Mouse (Mus musculus): ENCODE data around the gene Pla1a. TPM values are rescaled to one million over a fixed set of nuclear protein-coding genes. Genes with fewer than 3 reads are reported as not detected.

The Pla1a gene
- total RNA-seq, 2 experiments from 2014 or later = 3.0 to 3.6 TPM

GRCm38 (mm10) chr16:38369000-38369399, 63.9 kb downstream of the Pla1a start:
- DNase-seq = no peak

- peak; percentile 44 for DNase-seq
Measured at GRCm38 (mm10) chr16:38368336-38368735, 64.6 kb downstream of the Pla1a start.

- no peak for DNase-seq
Measured at GRCm38 (mm10) chr16:38366231-38366630, 66.7 kb downstream of the Pla1a start.

- DNase-seq = no peak
Measured at GRCm38 (mm10) chr16:38365390-38365789, 67.6 kb downstream of the Pla1a start.

- no peak for DNase-seq
Measured at GRCm38 (mm10) chr16:38363657-38364056, 69.3 kb downstream of the Pla1a start.

- DNase-seq = no peak
Measured at GRCm38 (mm10) chr16:38363256-38363595, 69.7 kb downstream of the Pla1a start.

- no peak for DNase-seq
Measured at GRCm38 (mm10) chr16:38362493-38363255, 70.3 kb downstream of the Pla1a start.

- peak; percentile 57 for DNase-seq
Measured at GRCm38 (mm10) chr16:38361933-38362332, 71.0 kb downstream of the Pla1a start, which contains the start of gene Popdc2. Gene Popdc2, plus strand, starts transcription at chr16:38362209.

GRCm38 (mm10) chr16:38360317-38360716, 72.6 kb downstream of the Pla1a start:
- peak; percentile 32 for DNase-seq

GRCm38 (mm10) chr16:38359857-38360256, 73.1 kb downstream of the Pla1a start:
- no peak for DNase-seq

- no peak for DNase-seq
Measured at GRCm38 (mm10) chr16:38359241-38359640, 73.7 kb downstream of the Pla1a start.

GRCm38 (mm10) chr16:38358256-38358812, 74.6 kb downstream of the Pla1a start:
- DNase-seq = no peak

GRCm38 (mm10) chr16:38354185-38354913, 78.6 kb downstream of the Pla1a start:
- no peak for DNase-seq

- DNase-seq = no peak
Measured at GRCm38 (mm10) chr16:38353642-38354041, 79.3 kb downstream of the Pla1a start.

GRCm38 (mm10) chr16:38352851-38353250, 80.1 kb downstream of the Pla1a start:
- DNase-seq = no peak

GRCm38 (mm10) chr16:38352031-38352430, 80.9 kb downstream of the Pla1a start:
- DNase-seq = no peak

GRCm38 (mm10) chr16:38350939-38351338, 82.0 kb downstream of the Pla1a start:
- no peak for DNase-seq

GRCm38 (mm10) chr16:38350361-38350855, 82.5 kb downstream of the Pla1a start:
- no peak for DNase-seq

- DNase-seq = no peak
Measured at GRCm38 (mm10) chr16:38349881-38350280, 83.1 kb downstream of the Pla1a start.

GRCm38 (mm10) chr16:38348217-38348761, 84.7 kb downstream of the Pla1a start:
- DNase-seq = no peak

- DNase-seq = no peak
Measured at GRCm38 (mm10) chr16:38347588-38347987, 85.4 kb downstream of the Pla1a start.

GRCm38 (mm10) chr16:38346529-38347325, 86.2 kb downstream of the Pla1a start, which contains the start of the genes Cox17 and Gm21987:
Gene Cox17, plus strand, starts transcription at chr16:38346991.
Gene Gm21987, plus strand, starts transcription at chr16:38347040.
- DNase-seq = peak; percentile 93
